Mouse (Mus musculus): Measurements from ENCODE around the gene Abhd18. TPM values are rescaled to one million over a fixed set of nuclear protein-coding genes. Genes with fewer than 3 reads are reported as not detected.
A peak's percentile ranks its signal among the peaks of the same experiment; 100 is the strongest.
"Not testable (repeated sequence)": the region's sequence is repeated elsewhere in the genome, so short reads cannot be mapped to it uniquely, and the experiment has no call there.

The Abhd18 gene
- polyA plus RNA-seq, 1 experiment from 2014 or later: 8.9 TPM

DNA sequence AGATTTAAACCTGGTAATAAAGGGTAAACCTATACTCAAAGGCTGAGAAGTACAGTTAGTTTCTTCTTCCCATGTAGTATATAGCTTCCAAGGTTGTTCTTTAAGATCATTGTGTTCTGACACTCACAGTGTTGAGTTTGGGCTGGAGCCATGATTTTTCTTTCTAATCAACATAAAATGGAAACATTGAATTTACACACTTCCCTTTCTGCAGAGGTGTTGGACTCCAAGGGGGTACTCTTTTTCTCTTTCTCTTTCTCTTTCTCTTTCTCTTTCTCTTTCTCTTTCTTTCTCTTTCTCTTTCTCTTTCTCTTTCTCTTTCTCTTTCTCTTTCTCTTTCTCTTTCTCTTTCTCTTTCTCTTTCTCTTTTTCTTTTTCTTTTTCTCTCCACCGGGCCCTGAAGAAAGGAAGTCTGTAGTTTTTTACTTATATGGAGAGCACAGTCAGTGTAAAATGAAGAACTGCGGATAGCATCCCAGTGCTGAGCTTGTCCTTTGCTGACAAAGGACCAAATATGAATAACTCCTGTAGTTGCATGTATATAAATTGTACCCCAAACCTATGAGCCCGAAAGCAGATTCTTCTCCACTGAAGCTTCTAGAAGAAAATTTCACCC, 6.5 kb downstream of the Abhd18 start:
- H3K36me3 ChIP-seq; H3K4me2 ChIP-seq (replicated peaks); ATAC-seq; H3K4me1 ChIP-seq (replicated peaks); H3K9me3 ChIP-seq; H3K27me3 ChIP-seq (replicated peaks); H3K27ac ChIP-seq; H3K9ac ChIP-seq; H3K4me3 ChIP-seq (replicated peaks): not testable (repeated sequence)
- 88% methylated on average over 3 of the region's 3 CpGs for WGBS

DNA sequence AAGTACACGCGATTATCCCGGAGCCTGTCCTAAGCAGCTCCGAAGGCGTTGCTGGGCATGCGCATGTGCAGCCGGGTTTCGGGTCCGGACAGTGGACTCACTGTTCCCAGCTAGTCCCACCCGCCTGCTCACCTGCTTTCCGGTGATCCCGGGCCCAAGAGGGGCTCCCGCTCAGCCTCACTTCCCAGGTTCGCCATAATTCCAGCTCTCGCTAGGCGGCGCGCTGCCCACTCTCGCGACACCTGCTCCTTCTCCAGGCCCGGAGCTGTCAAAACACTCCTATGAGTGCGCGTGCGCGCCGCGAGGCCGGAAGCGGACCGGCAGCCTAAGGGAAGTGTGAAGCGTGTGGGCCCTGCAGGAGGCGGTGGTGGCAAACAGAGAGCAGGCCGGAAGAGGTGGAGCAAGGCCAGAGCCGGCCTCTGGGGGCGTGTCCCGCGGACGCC, 47.1 kb downstream of the Abhd18 start:
- Histone ChIP-seq H3K4me2 (replicated peaks) (peak overlapping the region; percentile 56), H3K4me3 (replicated peaks) (peak overlapping the region; percentile 49)
- ATAC-seq: peak; percentile 99

DNA sequence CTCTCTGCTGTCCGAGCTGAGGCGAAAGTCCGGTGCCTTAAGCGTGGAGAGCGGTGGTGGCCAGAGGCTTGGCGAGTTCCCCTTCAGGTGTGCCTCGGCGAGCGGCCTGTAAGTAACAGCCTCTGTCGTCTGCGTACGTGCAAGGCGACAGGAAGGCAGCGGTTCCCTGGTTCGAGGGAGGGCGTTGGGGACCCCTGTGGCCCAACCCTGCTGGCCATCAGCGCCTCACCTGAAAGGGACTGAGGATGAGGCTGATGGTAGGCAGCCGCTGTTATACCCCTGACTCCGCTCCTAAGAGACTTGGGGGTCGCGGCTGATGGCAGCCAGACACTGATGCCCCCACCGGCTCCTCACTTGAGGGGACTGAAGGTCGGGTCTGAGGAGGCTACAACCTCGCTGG, 47.6 kb downstream of the Abhd18 start:
- Histone ChIP-seq H3K4me2 (replicated peaks) (peak overlapping the region; percentile 83), H3K9ac (peak overlapping the region; percentile 56), H3K4me3 (replicated peaks) (peak overlapping the region; percentile 53)
- H3K4me1 ChIP-seq (replicated peaks); H3K27ac ChIP-seq; ATAC-seq; H3K36me3 ChIP-seq; H3K27me3 ChIP-seq (replicated peaks); H3K9me3 ChIP-seq: not testable (repeated sequence)
- under 1% methylated on average over 21 of the region's 24 CpGs for WGBS

More for the DNA sequence above, 47.1 kb downstream of the Abhd18 start:
- not testable (repeated sequence) for H3K9me3 ChIP-seq; H3K36me3 ChIP-seq; H3K27me3 ChIP-seq (replicated peaks); H3K4me1 ChIP-seq (replicated peaks)
- peak overlapping the region; percentile 70 for H3K27ac ChIP-seq
- whole genome bisulfite sequencing: under 1% methylated on average over 38 of the region's 38 CpGs
- H3K9ac ChIP-seq: peak overlapping the region; percentile 49

DNA sequence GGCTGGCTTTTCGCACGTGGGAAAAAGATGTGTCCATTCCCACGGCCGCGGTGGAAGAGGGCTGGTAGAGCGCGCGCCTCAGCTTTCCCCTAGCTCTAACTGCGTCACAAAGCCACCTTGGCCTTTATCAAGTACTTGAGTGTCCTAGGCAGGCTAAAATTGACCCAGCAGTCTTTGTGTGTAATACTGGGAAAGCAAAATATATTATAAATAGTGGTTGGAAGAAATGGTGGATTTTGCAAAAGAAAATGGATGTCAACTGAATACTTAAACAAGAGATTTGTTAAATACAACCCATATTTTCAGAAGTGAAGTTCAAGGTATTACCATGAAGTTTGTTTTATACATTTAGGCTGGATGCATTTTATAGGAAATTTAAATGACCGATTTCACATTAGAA, 55.7 kb downstream of the Abhd18 start, which contains the start of gene 1700034I23Rik:
TSS of gene 1700034I23Rik (minus strand) at position 101 of the 400 bp plus-strand sequence.
- not testable (repeated sequence) for ATAC-seq; H3K36me3 ChIP-seq; H3K4me2 ChIP-seq (replicated peaks); H3K9ac ChIP-seq; H3K27me3 ChIP-seq (replicated peaks); H3K4me3 ChIP-seq (replicated peaks); H3K4me1 ChIP-seq (replicated peaks); H3K9me3 ChIP-seq; H3K27ac ChIP-seq
- WGBS: 95% methylated on average over 6 of the region's 10 CpGs

DNA sequence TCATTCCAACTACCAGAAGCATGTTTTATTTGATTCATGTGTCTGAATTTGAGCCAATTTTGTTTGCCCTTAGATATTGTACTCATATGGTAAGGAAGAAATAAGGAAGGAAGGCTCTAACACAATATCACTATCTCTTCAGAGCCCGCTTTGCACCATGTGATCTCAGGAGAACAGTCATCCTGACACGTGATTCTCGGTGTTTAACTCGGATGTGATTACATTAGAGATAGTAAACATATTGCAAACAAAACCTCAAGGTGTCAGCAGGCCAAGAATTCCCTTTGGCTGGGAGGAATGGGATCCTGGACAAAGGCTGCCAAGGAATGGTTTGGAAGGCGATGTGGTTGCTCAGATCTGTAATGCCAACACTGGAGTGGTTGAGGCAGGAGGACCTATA, 91.4 kb downstream of the Abhd18 start:
- no peaks in the 10 kb centered on the region for H3K4me1 ChIP-seq (replicated peaks)
- 68% methylated on average over 5 of the region's 5 CpGs for WGBS
- H3K27ac ChIP-seq: no peak overlapping the region
- no peak overlapping the region for H3K4me2 ChIP-seq (replicated peaks)
- H3K27me3 ChIP-seq (replicated peaks): no peaks in the 10 kb centered on the region
- no peaks in the 10 kb centered on the region; the same call in 1 of the 2 replicates for H3K36me3 ChIP-seq
- ATAC-seq: no peak
- H3K9me3 ChIP-seq: no peaks in the 10 kb centered on the region
- H3K9ac ChIP-seq: no peak overlapping the region
- no peak overlapping the region for H3K4me3 ChIP-seq (replicated peaks)

DNA sequence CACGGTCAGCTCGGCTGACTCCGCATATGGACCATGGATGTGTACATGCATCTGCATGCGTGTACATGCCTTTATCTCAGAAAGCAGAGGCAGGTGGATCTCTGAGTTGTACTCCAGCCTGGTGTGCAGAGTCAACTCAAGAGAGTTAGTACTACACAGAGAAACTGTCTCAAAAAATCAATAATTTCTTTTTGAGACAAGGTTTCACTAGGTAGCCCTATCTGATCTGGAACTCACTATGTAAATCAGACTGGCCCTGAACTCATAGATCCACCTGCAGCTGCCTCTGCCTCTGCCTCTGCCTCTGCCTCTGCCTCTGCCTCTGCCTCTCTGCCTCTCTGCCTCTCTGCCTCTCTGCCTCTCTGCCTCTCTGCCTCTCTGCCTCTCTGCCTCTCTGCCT, 91.8 kb downstream of the Abhd18 start:
- Histone ChIP-seq H3K4me1 (replicated peaks) (no peaks in the 10 kb centered on the region), H3K9ac (no peak overlapping the region), H3K27me3 (replicated peaks) (no peaks in the 10 kb centered on the region), H3K36me3 (no peaks in the 10 kb centered on the region; the same call in 1 of the 2 replicates), H3K9me3 (no peaks in the 10 kb centered on the region), H3K4me3 (replicated peaks) (no peak overlapping the region), H3K27ac (no peak overlapping the region), H3K4me2 (replicated peaks) (no peak overlapping the region)
- WGBS: 96% methylated on average over 4 of the region's 4 CpGs
- no peak for ATAC-seq

DNA sequence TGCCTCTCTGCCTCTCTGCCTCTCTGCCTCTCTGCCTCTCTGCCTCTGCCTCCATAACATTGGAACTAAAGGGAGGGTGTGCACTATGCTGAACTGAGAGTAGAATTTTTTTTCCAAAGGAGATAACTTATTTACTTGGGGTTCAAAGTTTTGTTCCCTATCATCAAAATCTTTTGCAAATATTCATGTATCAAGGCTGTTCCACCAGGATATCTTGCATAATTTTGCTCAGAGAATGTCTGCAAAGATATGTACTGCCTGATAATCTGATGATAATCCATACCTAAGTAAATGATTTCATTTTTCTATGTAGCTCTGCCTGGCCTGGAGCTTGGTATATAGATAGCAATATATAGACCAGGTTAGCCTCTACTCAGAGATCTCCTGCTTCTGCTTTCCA, 92.2 kb downstream of the Abhd18 start:
- Histone ChIP-seq H3K36me3 (no peaks in the 10 kb centered on the region; the same call in 1 of the 2 replicates), H3K27ac (no peak overlapping the region), H3K27me3 (replicated peaks) (no peaks in the 10 kb centered on the region), H3K4me1 (replicated peaks) (no peaks in the 10 kb centered on the region), H3K4me2 (replicated peaks) (no peak overlapping the region), H3K4me3 (replicated peaks) (no peak overlapping the region), H3K9me3 (no peaks in the 10 kb centered on the region), H3K9ac (no peak overlapping the region)
- no peak for ATAC-seq

DNA sequence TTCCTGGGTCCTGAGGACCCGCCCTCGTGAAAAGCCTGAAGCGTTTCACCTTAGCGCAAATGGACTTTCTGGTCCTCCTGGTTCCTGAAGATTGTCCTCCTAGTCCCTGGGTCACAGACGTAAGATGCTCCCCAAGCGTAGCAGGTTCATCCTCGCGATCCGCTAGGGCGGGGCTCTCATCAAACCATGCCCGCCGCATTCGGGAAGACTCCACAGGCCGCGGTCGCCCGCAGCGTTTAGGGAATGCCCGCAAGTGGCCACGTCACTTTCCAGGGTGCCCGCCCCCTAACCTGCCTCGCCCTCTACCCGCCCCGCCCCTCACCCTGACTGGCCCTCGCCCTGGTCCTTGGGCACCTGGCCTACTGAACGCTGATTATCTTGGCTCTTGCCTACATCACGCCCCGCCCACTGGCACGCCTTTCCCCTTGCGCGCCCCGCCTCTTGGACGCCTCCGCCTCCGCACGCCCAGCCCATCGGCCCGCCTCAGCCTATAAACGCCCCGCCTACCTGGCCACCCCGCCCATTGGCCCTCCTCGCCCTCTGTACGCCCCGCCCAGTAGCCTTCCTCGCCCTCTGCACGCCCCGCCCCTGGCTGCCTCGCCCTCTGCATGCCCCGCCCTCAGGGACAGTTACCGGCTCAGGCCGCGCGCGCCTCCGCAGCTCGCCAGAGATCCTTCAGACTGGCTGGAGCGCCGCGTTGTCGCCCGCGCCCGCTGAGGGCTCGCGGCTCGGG, 102.6 kb downstream of the Abhd18 start, which contains the start of gene Larp1b:
TSS of gene Larp1b (plus strand) at position 659 of the 733 bp plus-strand sequence.
- Histone ChIP-seq H3K4me1 (replicated peaks) (no peaks in the 10 kb centered on the region), H3K9ac (peak within 1 kb of the TSS; percentile 75), H3K9me3 (no peaks in the 10 kb centered on the region), H3K4me3 (replicated peaks) (peak within 1 kb of the TSS; percentile 80), H3K27me3 (replicated peaks) (no peaks in the 10 kb centered on the region), H3K36me3 (no peaks in the 10 kb centered on the region), H3K27ac (peak within 1 kb of the TSS; percentile 91), H3K4me2 (replicated peaks) (peak within 1 kb of the TSS; percentile 94)
- peak; percentile 95 for ATAC-seq
- 1% methylated on average over 66 of the region's 66 CpGs for WGBS

DNA sequence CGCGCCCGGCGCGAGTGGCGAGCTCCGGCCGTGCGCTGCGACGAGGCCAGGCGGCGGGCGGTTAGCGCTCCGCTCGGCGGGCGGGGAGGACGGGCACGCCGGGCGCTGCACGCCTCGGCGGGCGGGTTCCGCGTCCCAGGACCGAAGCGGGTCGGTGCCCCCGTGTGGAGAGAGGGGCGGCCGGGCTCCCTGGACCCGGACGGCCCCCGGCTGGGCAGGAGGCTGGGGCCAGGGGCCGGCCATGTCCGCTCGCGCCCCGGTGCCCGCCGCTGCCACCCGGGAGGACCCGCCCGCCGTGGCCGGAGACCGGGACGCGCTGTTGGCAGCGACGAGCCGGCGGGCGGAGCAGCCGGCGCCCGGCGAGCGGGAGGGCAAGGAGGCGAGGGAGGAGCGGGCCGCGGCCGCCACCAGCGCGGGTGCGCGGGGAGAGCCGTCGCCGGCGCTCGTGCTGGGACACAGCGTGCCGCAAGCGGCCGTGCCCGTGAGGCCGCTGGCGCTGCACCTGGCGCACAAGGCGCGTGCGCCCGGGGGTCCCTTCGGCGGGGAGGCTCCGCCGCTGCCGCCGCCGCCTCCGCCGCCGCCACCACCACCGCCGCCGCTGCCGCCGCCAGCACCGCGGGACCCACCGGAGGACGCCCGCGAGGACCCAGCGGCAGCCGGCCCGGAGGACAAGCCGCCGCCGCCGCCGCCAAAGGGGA, 103.3 kb downstream of the Abhd18 start:
- peak overlapping the region; percentile 75 for H3K9ac ChIP-seq
- H3K36me3 ChIP-seq: no peaks in the 10 kb centered on the region
- no peaks in the 10 kb centered on the region for H3K4me1 ChIP-seq (replicated peaks)
- peak overlapping the region; percentile 80 for H3K4me3 ChIP-seq (replicated peaks)
- under 1% methylated on average over 79 of the region's 118 CpGs for WGBS
- ATAC-seq: peak; percentile 40
- H3K9me3 ChIP-seq: no peaks in the 10 kb centered on the region
- peak overlapping the region; percentile 94 for H3K4me2 ChIP-seq (replicated peaks)
- H3K27ac ChIP-seq: peak overlapping the region; percentile 91
- H3K27me3 ChIP-seq (replicated peaks): no peaks in the 10 kb centered on the region

DNA sequence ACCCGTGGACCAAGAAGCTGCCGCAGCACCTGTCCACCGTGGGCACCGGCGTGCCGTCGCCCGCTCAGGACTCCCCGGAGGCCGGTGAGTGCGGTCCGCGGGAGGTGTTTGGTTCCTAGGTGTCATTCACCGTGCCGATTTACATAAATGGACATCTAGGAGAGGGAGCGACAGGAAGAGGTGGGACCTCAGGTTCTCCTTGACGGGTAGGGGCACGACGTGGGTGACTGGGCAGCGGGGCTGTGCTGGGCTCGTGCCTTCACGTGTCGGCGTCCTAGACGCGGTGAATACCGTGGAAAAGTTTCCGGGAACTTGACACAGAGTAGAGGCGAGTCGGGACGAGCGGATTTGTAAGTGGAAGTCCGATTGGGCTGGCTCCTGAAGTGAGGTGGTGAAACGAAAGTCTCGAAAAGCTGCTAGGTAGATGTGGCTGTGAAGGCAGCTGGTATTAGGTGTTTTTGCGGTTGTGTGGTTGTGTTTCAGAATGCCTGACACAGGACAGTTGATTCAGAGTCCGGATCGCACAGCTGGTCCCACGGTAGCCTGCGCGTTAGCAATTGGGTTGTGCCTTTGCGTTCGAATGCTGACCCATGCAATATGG, 103.9 kb downstream of the Abhd18 start:
- under 1% methylated on average over 43 of the region's 43 CpGs for WGBS
- Histone ChIP-seq H3K27ac (peak overlapping the region; percentile 91), H3K27me3 (replicated peaks) (no peaks in the 10 kb centered on the region)

DNA sequence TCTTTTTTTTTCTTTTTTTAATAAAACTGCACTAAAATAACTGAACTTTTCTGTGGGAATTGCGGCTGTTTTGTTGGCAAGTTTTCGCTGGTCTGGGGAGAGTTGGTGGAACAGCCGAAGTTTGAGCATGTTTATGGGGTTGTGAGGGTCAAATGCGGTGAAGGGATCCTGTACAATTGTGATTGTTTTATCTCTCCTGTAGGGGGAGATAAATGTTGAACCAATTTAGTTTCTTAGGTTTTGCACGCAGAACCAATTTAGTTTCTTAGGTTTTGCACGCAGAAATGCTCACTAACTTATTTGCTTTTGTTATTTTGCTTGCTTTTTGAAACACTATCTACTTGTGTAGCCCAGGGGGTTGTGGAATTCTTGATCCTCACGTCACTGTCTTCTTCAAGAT, 104.6 kb downstream of the Abhd18 start:
- H3K27ac ChIP-seq: no peak overlapping the region
- no peaks in the 10 kb centered on the region for H3K36me3 ChIP-seq
- no peaks in the 10 kb centered on the region for H3K27me3 ChIP-seq (replicated peaks)
- no peaks in the 10 kb centered on the region for H3K4me1 ChIP-seq (replicated peaks)
- peak overlapping the region; percentile 94 for H3K4me2 ChIP-seq (replicated peaks)
- ATAC-seq: no peak
- WGBS: 15% methylated on average over 7 of the region's 7 CpGs
- H3K9ac ChIP-seq: peak overlapping the region; percentile 75
- peak overlapping the region; percentile 80 for H3K4me3 ChIP-seq (replicated peaks)
- H3K9me3 ChIP-seq: no peaks in the 10 kb centered on the region

More for the DNA sequence above, 103.9 kb downstream of the Abhd18 start:
- Histone ChIP-seq H3K4me2 (replicated peaks) (peak overlapping the region; percentile 94), H3K4me3 (replicated peaks) (peak overlapping the region; percentile 80), H3K9me3 (no peaks in the 10 kb centered on the region), H3K4me1 (replicated peaks) (no peaks in the 10 kb centered on the region), H3K9ac (peak overlapping the region; percentile 75), H3K36me3 (no peaks in the 10 kb centered on the region)
- peak; percentile 23 for ATAC-seq

DNA sequence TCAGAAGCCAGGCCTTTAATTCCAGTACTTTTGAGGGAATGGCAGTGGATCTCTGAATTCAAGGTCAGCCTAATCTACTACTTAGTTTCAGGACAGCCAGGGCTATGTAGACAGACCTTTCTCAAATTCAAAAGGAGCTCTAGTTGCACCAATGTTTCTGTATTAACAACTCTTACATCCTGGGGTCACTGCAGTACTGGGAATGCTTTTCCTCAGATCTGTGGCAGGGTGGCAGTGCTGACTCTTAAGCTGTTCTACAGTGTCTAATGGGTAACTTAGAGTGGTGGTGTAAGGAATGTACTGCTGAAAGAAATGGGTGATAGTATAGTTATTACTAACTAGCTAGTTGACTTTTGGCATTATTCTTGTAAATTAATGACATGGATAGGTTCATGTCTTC, 105.8 kb downstream of the Abhd18 start:
- no peak overlapping the region for H3K9ac ChIP-seq
- no peaks in the 10 kb centered on the region for H3K27me3 ChIP-seq (replicated peaks)
- H3K36me3 ChIP-seq: no peaks in the 10 kb centered on the region
- H3K4me3 ChIP-seq (replicated peaks): no peak overlapping the region
- H3K9me3 ChIP-seq: no peaks in the 10 kb centered on the region
- H3K4me1 ChIP-seq (replicated peaks): no peaks in the 10 kb centered on the region
- H3K27ac ChIP-seq: no peak overlapping the region
- no peak overlapping the region for H3K4me2 ChIP-seq (replicated peaks)
- ATAC-seq: no peak

Measured in intestine, embryonic 15.5 days (tissue).